Mouse (Mus musculus): ENCODE measurements around the gene Pde8b. TPM values are rescaled to one million over a fixed set of nuclear protein-coding genes. Genes with fewer than 3 reads are reported as not detected.

Gene Pde8b
- 1.8 and 1.9 TPM in 2 replicates for polyA plus RNA-seq (2014; fragmentation: Nextera tagmentation; extraction: Ambion mirVana)

GRCm38 (mm10) chr13:95249511-95250456 is at the start of gene Pde8b:
Gene Pde8b, minus strand, starts transcription at chr13:95250336.
- H3K4me1 ChIP-seq (ENCODE audit: control insufficient read depth, insufficient read depth, low read length): no peaks in the 10 kb centered on the region
- ATAC-seq (ENCODE audit: insufficient number of reproducible peaks, low FRiP score, low TSS enrichment, low read depth): no peak
- H3K4me3 ChIP-seq (ENCODE audit: low read depth, low read length): peak within 1 kb of the TSS; percentile 22
- 4% methylated on average over 37 of the region's 37 CpGs for WGBS
- H3K36me3 ChIP-seq (ENCODE audit: control insufficient read depth, insufficient read depth, low read length): no peaks in the 10 kb centered on the region
- peak within 1 kb of the TSS; percentile 45 for H3K4me2 ChIP-seq (ENCODE audit: low read depth, severe bottlenecking)
- H3K9ac ChIP-seq (ENCODE audit: low read length): no peak within 1 kb of the TSS
- peaks cover 15% of the 10 kb centered on the region for H3K27me3 ChIP-seq (ENCODE audit: control insufficient read depth, insufficient read depth, low read length)
- H3K9me3 ChIP-seq (ENCODE audit: control insufficient read depth, low read length): no peaks in the 10 kb centered on the region
- DNase-seq (ENCODE audit: low spot score): peak; percentile 51
- no peak within 1 kb of the TSS for H3K27ac ChIP-seq (replicated peaks; ENCODE audit: low read depth, low read length)

- H3K27ac ChIP-seq (replicated peaks; ENCODE audit: low read depth, low read length): no peak overlapping the region
- H3K9ac ChIP-seq (ENCODE audit: low read length): no peak overlapping the region
- ATAC-seq (ENCODE audit: insufficient number of reproducible peaks, low FRiP score, low TSS enrichment, low read depth) (no peak), DNase-seq (ENCODE audit: low spot score) (no peak)
- WGBS: 85% methylated on average over 4 of the region's 4 CpGs
- H3K27me3 ChIP-seq (ENCODE audit: control insufficient read depth, insufficient read depth, low read length): no peaks in the 10 kb centered on the region
- H3K4me2 ChIP-seq (ENCODE audit: low read depth, severe bottlenecking): no peak overlapping the region
- no peaks in the 10 kb centered on the region for H3K36me3 ChIP-seq (ENCODE audit: control insufficient read depth, insufficient read depth, low read length)
- no peaks in the 10 kb centered on the region for H3K9me3 ChIP-seq (ENCODE audit: control insufficient read depth, low read length)
- no peak overlapping the region for H3K4me3 ChIP-seq (ENCODE audit: low read depth, low read length)
- H3K4me1 ChIP-seq (ENCODE audit: control insufficient read depth, insufficient read depth, low read length): no peaks in the 10 kb centered on the region
These were observed 41.8 kb upstream of the Pde8b start for GRCm38 (mm10) chr13:95291983-95292382.

- H3K9ac ChIP-seq (ENCODE audit: low read length): no peak overlapping the region
- no peaks in the 10 kb centered on the region; the same call in 1 of the 2 replicates for H3K9me3 ChIP-seq (ENCODE audit: control insufficient read depth, low read length)
- H3K27me3 ChIP-seq (ENCODE audit: control insufficient read depth, insufficient read depth, low read length): no peaks in the 10 kb centered on the region
- WGBS: 81% methylated on average over 7 of the region's 7 CpGs
- no peak for DNase-seq (ENCODE audit: low spot score)
- H3K4me1 ChIP-seq (ENCODE audit: control insufficient read depth, insufficient read depth, low read length): peaks cover 3% of the 10 kb centered on the region; the same call in 1 of the 2 replicates
- no peak overlapping the region for H3K4me2 ChIP-seq (ENCODE audit: low read depth, severe bottlenecking)
- no peak overlapping the region for H3K4me3 ChIP-seq (ENCODE audit: low read depth, low read length)
- H3K36me3 ChIP-seq (ENCODE audit: control insufficient read depth, insufficient read depth, low read length): no peaks in the 10 kb centered on the region
- no peak for ATAC-seq (ENCODE audit: insufficient number of reproducible peaks, low FRiP score, low TSS enrichment, low read depth)
- H3K27ac ChIP-seq (replicated peaks; ENCODE audit: low read depth, low read length): no peak overlapping the region
These were observed 37.9 kb upstream of the Pde8b start for GRCm38 (mm10) chr13:95288027-95288426.

- H3K27me3 ChIP-seq (ENCODE audit: control insufficient read depth, insufficient read depth, low read length): no peaks in the 10 kb centered on the region
- peak; percentile 82 for DNase-seq (ENCODE audit: low spot score)
- H3K27ac ChIP-seq (replicated peaks; ENCODE audit: low read depth, low read length): no peak overlapping the region
- H3K4me3 ChIP-seq (ENCODE audit: low read depth, low read length): no peak overlapping the region
- no peak overlapping the region for H3K9ac ChIP-seq (ENCODE audit: low read length)
- WGBS: 5% methylated on average over 7 of the region's 7 CpGs
- no peaks in the 10 kb centered on the region; the same call in 1 of the 2 replicates for H3K9me3 ChIP-seq (ENCODE audit: control insufficient read depth, low read length)
- ATAC-seq (ENCODE audit: insufficient number of reproducible peaks, low FRiP score, low TSS enrichment, low read depth): 0 out of 2 replicates have a peak, but pooled peaks have one; percentile 50
- no peaks in the 10 kb centered on the region for H3K36me3 ChIP-seq (ENCODE audit: control insufficient read depth, insufficient read depth, low read length)
- H3K4me2 ChIP-seq (ENCODE audit: low read depth, severe bottlenecking): no peak overlapping the region
- peaks cover 10% of the 10 kb centered on the region for H3K4me1 ChIP-seq (ENCODE audit: control insufficient read depth, insufficient read depth, low read length)
These were observed 36.9 kb upstream of the Pde8b start for GRCm38 (mm10) chr13:95286989-95287388.

- WGBS: 23% methylated on average over 6 of the region's 7 CpGs
- ATAC-seq (ENCODE audit: insufficient number of reproducible peaks, low FRiP score, low TSS enrichment, low read depth): peak; percentile 66; the same call in 1 of the 2 replicates
These were observed 31.9 kb upstream of the Pde8b start for GRCm38 (mm10) chr13:95281740-95282673.

GRCm38 (mm10) chr13:95278426-95279025 is 28.4 kb upstream of the Pde8b start:
- no peak for ATAC-seq (ENCODE audit: insufficient number of reproducible peaks, low FRiP score, low TSS enrichment, low read depth)
- no peak overlapping the region for H3K9ac ChIP-seq (ENCODE audit: low read length)
- H3K4me1 ChIP-seq (ENCODE audit: control insufficient read depth, insufficient read depth, low read length): peaks cover 13% of the 10 kb centered on the region
- no peaks in the 10 kb centered on the region for H3K9me3 ChIP-seq (ENCODE audit: control insufficient read depth, low read length)
- H3K27ac ChIP-seq (replicated peaks; ENCODE audit: low read depth, low read length): no peak overlapping the region
- H3K36me3 ChIP-seq (ENCODE audit: control insufficient read depth, insufficient read depth, low read length): no peaks in the 10 kb centered on the region
- H3K4me2 ChIP-seq (ENCODE audit: low read depth, severe bottlenecking): no peak overlapping the region
- no peak for DNase-seq (ENCODE audit: low spot score)
- WGBS: 90% methylated on average over 4 of the region's 4 CpGs
- H3K27me3 ChIP-seq (ENCODE audit: control insufficient read depth, insufficient read depth, low read length): no peaks in the 10 kb centered on the region
- no peak overlapping the region for H3K4me3 ChIP-seq (ENCODE audit: low read depth, low read length)

More at GRCm38 (mm10) chr13:95281740-95282673, 31.9 kb upstream of the Pde8b start:
- Histone ChIP-seq H3K4me1 (ENCODE audit: control insufficient read depth, insufficient read depth, low read length) (peaks cover 13% of the 10 kb centered on the region), H3K4me3 (ENCODE audit: low read depth, low read length) (no peak overlapping the region), H3K27me3 (ENCODE audit: control insufficient read depth, insufficient read depth, low read length) (no peaks in the 10 kb centered on the region), H3K27ac (replicated peaks; ENCODE audit: low read depth, low read length) (peak overlapping the region; percentile 36), H3K9me3 (ENCODE audit: control insufficient read depth, low read length) (no peaks in the 10 kb centered on the region; the same call in 1 of the 2 replicates), H3K4me2 (ENCODE audit: low read depth, severe bottlenecking) (no peak overlapping the region), H3K9ac (ENCODE audit: low read length) (no peak overlapping the region), H3K36me3 (ENCODE audit: control insufficient read depth, insufficient read depth, low read length) (no peaks in the 10 kb centered on the region)
- peak; percentile 40 for DNase-seq (ENCODE audit: low spot score)

GRCm38 (mm10) chr13:95264691-95265090 is 14.6 kb upstream of the Pde8b start:
- ATAC-seq (ENCODE audit: insufficient number of reproducible peaks, low FRiP score, low TSS enrichment, low read depth) (no peak), DNase-seq (ENCODE audit: low spot score) (no peak)
- Histone ChIP-seq H3K36me3 (ENCODE audit: control insufficient read depth, insufficient read depth, low read length) (no peaks in the 10 kb centered on the region), H3K4me1 (ENCODE audit: control insufficient read depth, insufficient read depth, low read length) (no peaks in the 10 kb centered on the region), H3K9ac (ENCODE audit: low read length) (no peak overlapping the region), H3K4me2 (ENCODE audit: low read depth, severe bottlenecking) (no peak overlapping the region), H3K27ac (replicated peaks; ENCODE audit: low read depth, low read length) (no peak overlapping the region), H3K4me3 (ENCODE audit: low read depth, low read length) (no peak overlapping the region), H3K27me3 (ENCODE audit: control insufficient read depth, insufficient read depth, low read length) (no peaks in the 10 kb centered on the region), H3K9me3 (ENCODE audit: control insufficient read depth, low read length) (no peaks in the 10 kb centered on the region)
- 75% methylated on average over 5 of the region's 5 CpGs for WGBS

All from limb, embryonic 11.5 days (tissue).